Mouse (Mus musculus) kidney, adult 18-20 months (tissue): ENCODE data around the gene Polr2l.

Source experiments
- DNase-seq: peaks from one replicate; pipeline ENCODE4 v3.0.0; 2021

Polr2l gene

GRCm38 (mm10) chr7:141467230-141468030 lies 7.5 kb downstream of the Polr2l start, which contains the start of gene Cd151:
Gene Cd151 (plus strand): TSS chr7:141467392.
- peak; percentile 96 for DNase-seq

GRCm38 (mm10) chr7:141466607-141467148 lies 8.3 kb downstream of the Polr2l start:
- no peak for DNase-seq

- no peak for DNase-seq
Observed at GRCm38 (mm10) chr7:141466045-141466394, 8.9 kb downstream of the Polr2l start.

GRCm38 (mm10) chr7:141465388-141466044 lies 9.4 kb downstream of the Polr2l start:
- DNase-seq, result no peak

GRCm38 (mm10) chr7:141464603-141465201 lies 10.2 kb downstream of the Polr2l start:
- DNase-seq, result peak; percentile 59

- peak; percentile 64 for DNase-seq
Observed at GRCm38 (mm10) chr7:141463824-141464602, 10.9 kb downstream of the Polr2l start.

GRCm38 (mm10) chr7:141462333-141462821 lies 12.6 kb downstream of the Polr2l start:
- peak; percentile 68 for DNase-seq

- peak; percentile 51 for DNase-seq
Observed at GRCm38 (mm10) chr7:141461521-141462332, 13.2 kb downstream of the Polr2l start.

GRCm38 (mm10) chr7:141460391-141461113 lies 14.4 kb downstream of the Polr2l start, which contains the start of gene Cracr2b:
Gene Cracr2b (plus strand): TSS chr7:141461094.
- DNase-seq, result peak; percentile 37

GRCm38 (mm10) chr7:141460001-141460390 lies 14.9 kb downstream of the Polr2l start:
- no peak for DNase-seq

GRCm38 (mm10) chr7:141459301-141459711 lies 15.6 kb downstream of the Polr2l start:
- no peak for DNase-seq

- no peak for DNase-seq
Observed at GRCm38 (mm10) chr7:141458661-141459060, 16.3 kb downstream of the Polr2l start.

GRCm38 (mm10) chr7:141457986-141458660 lies 16.8 kb downstream of the Polr2l start:
- DNase-seq, result peak; percentile 72

GRCm38 (mm10) chr7:141457236-141457635 lies 17.7 kb downstream of the Polr2l start:
- no peak for DNase-seq

GRCm38 (mm10) chr7:141456739-141457138 lies 18.2 kb downstream of the Polr2l start:
- DNase-seq, result no peak

GRCm38 (mm10) chr7:141455610-141456314 lies 19.2 kb downstream of the Polr2l start:
- peak; percentile 90 for DNase-seq

GRCm38 (mm10) chr7:141454967-141455551 lies 19.9 kb downstream of the Polr2l start, which contains the start of gene Pnpla2:
Gene Pnpla2 (plus strand): TSS chr7:141455198.
- peak; percentile 98 for DNase-seq

GRCm38 (mm10) chr7:141453636-141454035 lies 21.3 kb downstream of the Polr2l start:
- DNase-seq, result no peak

- no peak for DNase-seq
Observed at GRCm38 (mm10) chr7:141451928-141452327, 23.0 kb downstream of the Polr2l start.
